Mouse (Mus musculus) kidney, adult 2 months (tissue): ENCODE data around the gene 9230113P08Rik. TPM values are rescaled to one million over a fixed set of nuclear protein-coding genes. Genes with fewer than 3 reads are reported as not detected.
"Not testable (repeated sequence)": the region's sequence is repeated elsewhere in the genome, so short reads cannot be mapped to it uniquely, and the experiment has no call there.

Source experiments
- DNase-seq: peaks from one replicate; pipeline ENCODE4 v3.0.0; 2021
- H3K27ac ChIP-seq: fragments of 200-500 bp; 2 replicates; pipeline ENCODE4 v1.5.1; 2012; ENCODE audit warnings: low read depth, low read length, control low read depth, inconsistent platforms; ENCODE audit not compliant: insufficient read depth
- H3K27me3 ChIP-seq: fragments of 200-500 bp; replicated peaks from 2 replicates; pipeline ENCODE4 v1.6.1; 2012; ENCODE audit warnings: mild to moderate bottlenecking, moderate library complexity, low read length, inconsistent platforms; ENCODE audit not compliant: control insufficient read depth, insufficient read depth
- H3K36me3 ChIP-seq: fragments of 200-500 bp; 2 replicates; pipeline ENCODE4 v1.6.1; 2012; ENCODE audit warnings: mild to moderate bottlenecking, moderate library complexity, low read length, inconsistent platforms; ENCODE audit not compliant: control insufficient read depth, insufficient read depth
- H3K4me1 ChIP-seq: fragments of 200-500 bp; 2 replicates; pipeline ENCODE4 v1.6.1; 2011; ENCODE audit warnings: low read length; ENCODE audit not compliant: control insufficient read depth, insufficient read depth
- H3K4me3 ChIP-seq: fragments of 200-500 bp; 2 replicates; pipeline ENCODE4 v1.5.1; 2011; ENCODE audit warnings: mild to moderate bottlenecking, low read depth, low read length, control low read depth; ENCODE audit not compliant: insufficient read depth
- CTCF ChIP-seq: fragments of 200-500 bp; conservative IDR thresholded peaks from 2 replicates; pipeline ENCODE4 v1.5.1; 2011; ENCODE audit warnings: low read depth, mild to moderate bottlenecking, control low read depth, low read length, moderate library complexity, mixed read lengths; ENCODE audit not compliant: insufficient read depth, insufficient read length
- POLR2A ChIP-seq: fragments of 200-500 bp; IDR thresholded peaks from one replicate; pipeline ENCODE4 v1.6.1; 2011; ENCODE audit warnings: low read depth, low read length, control low read depth
- WGBS: fragments of 180-500 bp; shearing (Covaris S2); methylation state at CpG from one replicate; pipeline ENCODE4 v1.1.7; 2018; 5-methylcytosine and 5-hydroxymethylcytosine counted together
- polyA plus RNA-seq: library from polyadenylated mRNA; depleted of rRNA; stranded (reverse); fragments of >200 nt; gene quantifications from 2 replicates; pipeline ENCODE4 v1.2.3, GENCODE M21; 2012; rRNA removed

Gene 9230113P08Rik
- polyA plus RNA-seq = not detected in 2 replicates

DNA sequence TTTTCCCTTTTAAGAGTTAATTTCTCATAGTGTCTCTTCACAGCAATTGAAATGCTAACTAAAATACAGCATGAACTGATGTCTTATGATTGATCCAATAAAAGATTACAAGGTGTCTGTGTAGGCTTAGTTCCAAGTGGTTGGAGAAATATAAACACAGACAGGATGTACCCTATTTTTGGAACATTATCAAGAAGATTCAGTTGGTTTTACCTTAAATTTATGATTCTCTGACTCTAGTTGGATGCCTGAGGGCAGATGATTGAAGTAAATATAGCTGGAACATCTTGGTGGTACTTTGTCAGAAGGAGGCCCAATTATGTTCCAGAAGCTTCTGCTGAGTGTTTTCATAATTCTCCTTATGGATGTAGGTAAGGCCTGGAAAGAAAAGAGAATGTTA, at the start of gene 9230113P08Rik:
Gene 9230113P08Rik (plus strand): TSS at position 301 of the 400 bp plus-strand sequence.
- not testable (repeated sequence) for H3K4me3 ChIP-seq, H3K27me3 ChIP-seq, DNase-seq, H3K36me3 ChIP-seq, H3K4me1 ChIP-seq, H3K27ac ChIP-seq

DNA sequence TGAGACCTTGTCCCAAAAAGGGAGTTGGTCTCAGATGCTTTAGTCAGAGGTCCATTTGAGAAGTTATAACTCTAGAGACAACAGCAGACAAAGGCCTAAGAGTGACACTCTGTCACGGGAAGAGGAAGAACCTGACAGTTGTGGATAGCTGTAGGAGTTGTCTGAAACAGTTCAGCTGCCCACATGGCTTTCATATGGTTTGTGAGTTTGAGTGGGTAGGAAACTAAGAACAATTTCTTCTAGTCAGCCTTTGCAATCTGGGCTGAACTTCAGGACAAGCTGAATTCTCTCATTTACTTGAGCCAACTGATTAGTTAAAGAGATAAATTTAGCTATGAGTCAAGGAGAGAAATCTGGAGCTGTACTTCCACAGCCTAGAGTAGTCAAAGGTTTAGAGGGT, 15.1 kb upstream of the 9230113P08Rik start:
- H3K27ac ChIP-seq = not testable (repeated sequence)
- WGBS = 51% methylated on average over 1 of the region's 1 CpGs

GRCm38 (mm10) chr9:35904494-35904893, 3.7 kb upstream of the 9230113P08Rik start:
- Histone ChIP-seq H3K4me3 (no peak overlapping the region), H3K4me1 (no peaks in the 10 kb centered on the region), H3K27ac (no peak overlapping the region), H3K36me3 (no peaks in the 10 kb centered on the region), H3K27me3 (no peaks in the 10 kb centered on the region)
- 64% methylated on average over 2 of the region's 2 CpGs for WGBS
- TF ChIP-seq POLR2A (no peak), CTCF (no peak)
- DNase-seq = no peak

More for the DNA sequence above, 15.1 kb upstream of the 9230113P08Rik start:
- H3K27me3 ChIP-seq, DNase-seq, H3K36me3 ChIP-seq, H3K4me1 ChIP-seq, H3K4me3 ChIP-seq: not testable (repeated sequence)

- H3K27ac ChIP-seq = no peak overlapping the region
- no peak for DNase-seq
- H3K27me3 ChIP-seq = no peaks in the 10 kb centered on the region
- H3K4me1 ChIP-seq = no peaks in the 10 kb centered on the region
- no peaks in the 10 kb centered on the region for H3K36me3 ChIP-seq
- no peak overlapping the region for H3K4me3 ChIP-seq
- TF ChIP-seq CTCF (no peak), POLR2A (no peak)
- 73% methylated on average over 2 of the region's 2 CpGs for WGBS
These were observed 22.6 kb downstream of the 9230113P08Rik start for GRCm38 (mm10) chr9:35930817-35931216.

Other genes starting within 250 kb of the 9230113P08Rik start
- gene Pate1, start 221.0 kb upstream of the 9230113P08Rik start, polyA plus RNA-seq = not detected in 2 replicates
- gene Gm17677, start 167.4 kb upstream of the 9230113P08Rik start, polyA plus RNA-seq = not detected in 2 replicates
- gene Gm17727, start 130.3 kb upstream of the 9230113P08Rik start, polyA plus RNA-seq = not detected in 2 replicates
- gene Gm27235, start 118.3 kb upstream of the 9230113P08Rik start, polyA plus RNA-seq = not detected in 2 replicates
- not detected in 2 replicates for gene D730048I06Rik, start 118.3 kb upstream of the 9230113P08Rik start, polyA plus RNA-seq
- gene 9230110F15Rik, start 64.3 kb upstream of the 9230113P08Rik start, polyA plus RNA-seq = not detected in 2 replicates
- gene Gm5916, start 220.4 kb downstream of the 9230113P08Rik start, polyA plus RNA-seq = not detected in 2 replicates